Comparison of ENCODE assay signal across 10 mouse cellular contexts in genomic region chr7:46935847-46936246, GRCm38 (mm10). TPM values are rescaled to one million over a fixed set of nuclear protein-coding genes. Genes with fewer than 3 reads are reported as not detected.
A peak's percentile ranks its signal among the peaks of the same experiment; 100 is the strongest.
DNase-seq lines count a peak whose midpoint lies in the region; ATAC-seq and TF ChIP-seq lines count a peak whose summit lies in the region.
"Had no signal": no experiment of that assay in that cellular context is flagged by ENCODE, and none has a peak within 500 bp of the region (broad histone marks: within the 10 kb centered on the region; RNA-seq: fewer than 3 reads in every experiment).

No protein-coding gene starts in this region.

- peak; percentile 50 for TF ChIP-seq CTCF in heart, postnatal 0 days (IDR thresholded peaks at IDR 0.05; ENCODE audit: low read depth)

- H3K36me3 ChIP-seq in heart, postnatal 0 days (replicated peaks; ENCODE audit: control insufficient read depth, insufficient read depth, low read length) = peaks cover 67% of the 10 kb centered on the region
- no peaks in the 10 kb centered on the region for H3K36me3 ChIP-seq in intestine, embryonic 16.5 days (ENCODE audit: control insufficient read depth, insufficient read depth, low read length)

- peak; percentile 36; the same call in 1 of the 2 replicates for ATAC-seq in heart, postnatal 0 days (ENCODE audit: insufficient read depth, low read depth)
- ATAC-seq in intestine, embryonic 16.5 days = peak; percentile 80
- no peak for ATAC-seq in erythroid progenitor cell, adult 5-6 weeks (replicated peaks; ENCODE audit: low FRiP score, poor library complexity, severe bottlenecking)
- ATAC-seq in cerebellum, adult (ENCODE audit: insufficient number of reproducible peaks, low FRiP score, low TSS enrichment) = no peak

- DNase-seq in heart, postnatal 0 days (ENCODE audit: low spot score) = peak; percentile 25
- no peak for DNase-seq in heart, postnatal 25 days (ENCODE audit: low spot score)
- DNase-seq in 416B (ENCODE audit: low read depth) (peak; percentile 78), MN1 (ENCODE audit: low spot score) (peak; percentile 44)
- DNase-seq in naive thymus-derived CD4-positive, alpha-beta T cell, adult 2 months (ENCODE audit: low read depth) = peak; percentile 51

- H3K4me3 ChIP-seq in heart, postnatal 0 days (ENCODE audit: low read depth, low read length) = no peak overlapping the region
- no peak overlapping the region for H3K4me3 ChIP-seq in intestine, embryonic 16.5 days (ENCODE audit: low read length)
- H3K4me3 ChIP-seq: limb, embryonic 12.5 days had no signal

- WGBS in heart, postnatal 0 days = 42% methylated on average over 4 of the region's 4 CpGs
- 33% methylated on average over 4 of the region's 4 CpGs for WGBS in intestine, embryonic 16.5 days

- H3K4me1 ChIP-seq in heart, postnatal 0 days (ENCODE audit: control insufficient read depth, insufficient read depth) = no peaks in the 10 kb centered on the region
- no peaks in the 10 kb centered on the region for H3K4me1 ChIP-seq in intestine, embryonic 16.5 days (ENCODE audit: control insufficient read depth, insufficient read depth, low read length)
- H3K4me1 ChIP-seq: limb, embryonic 12.5 days had no signal

- no peak for TF ChIP-seq EP300 in heart, postnatal 0 days (IDR thresholded peaks at IDR 0.05; ENCODE audit: low read depth)

- no peak overlapping the region for H3K4me2 ChIP-seq in heart, postnatal 0 days (ENCODE audit: low read depth, low read length)
- no peak overlapping the region for H3K4me2 ChIP-seq in intestine, embryonic 16.5 days (ENCODE audit: low read depth, low read length)
- H3K4me2 ChIP-seq: limb, embryonic 12.5 days had no signal

- H3K9ac ChIP-seq in heart, postnatal 0 days (replicated peaks; ENCODE audit: low read depth, low read length) = no peak overlapping the region
- H3K9ac ChIP-seq in intestine, embryonic 16.5 days (ENCODE audit: low read depth, low read length) = no peak overlapping the region
- H3K9ac ChIP-seq: limb, embryonic 12.5 days had no signal

- H3K9me3 ChIP-seq in heart, postnatal 0 days (replicated peaks; ENCODE audit: control insufficient read depth, low read length) = no peaks in the 10 kb centered on the region
- no peaks in the 10 kb centered on the region for H3K9me3 ChIP-seq in intestine, embryonic 16.5 days (ENCODE audit: control insufficient read depth, low read length)
- H3K9me3 ChIP-seq: limb, embryonic 12.5 days had no signal

- intact Hi-C loops in heart, postnatal 25 days (cut with DNase I) = loop anchor here (5.0 kb wide), 1 partner anchor 216 kb away; no protein-coding TSS in a partner anchor

- H3K27me3 ChIP-seq in heart, postnatal 0 days (ENCODE audit: control insufficient read depth, insufficient read depth, low read length) = no peaks in the 10 kb centered on the region
- no peaks in the 10 kb centered on the region for H3K27me3 ChIP-seq in intestine, embryonic 16.5 days (replicated peaks; ENCODE audit: control insufficient read depth, insufficient read depth, low read length)
- H3K27me3 ChIP-seq: limb, embryonic 12.5 days had no signal

- H3K27ac ChIP-seq in heart, postnatal 0 days (ENCODE audit: low read depth) = no peak overlapping the region
- no peak overlapping the region for H3K27ac ChIP-seq in intestine, embryonic 16.5 days (ENCODE audit: low read length)
- H3K27ac ChIP-seq: limb, embryonic 12.5 days had no signal

RNA-seq across cellular contexts. Expression of gene Tsg101, which starts 16.1 kb away (rescaled TPM):
- 107 and 116 TPM in 2 replicates for total RNA-seq in heart, postnatal 0 days (2014; rRNA removed; ENCODE audit: low replicate concordance)
- polyA plus RNA-seq in heart, postnatal 0 days (2015; fragmentation: Nextera tagmentation; extraction: Ambion mirVana) = 160 and 164 TPM in 2 replicates
- 10 to 100 TPM; 62.1 to 64.8 TPM for total RNA-seq in heart, postnatal 25 days (2021)
- polyA plus RNA-seq in intestine, embryonic 16.5 days (2015; fragmentation: Nextera tagmentation; extraction: Ambion mirVana) = 115 and 128 TPM in 2 replicates
- 75.7 and 78.4 TPM in 2 replicates for total RNA-seq in erythroid progenitor cell, adult 5-6 weeks (2015; ENCODE audit: low replicate concordance)
- total RNA-seq in erythroid progenitor cell, adult 5-6 weeks (2017; ENCODE audit: low replicate concordance) = 23.5 and 33.8 TPM in 2 replicates

RNA-seq across cellular contexts. Expression of gene Uevld, which starts 22.5 kb away (rescaled TPM):
- 8.1 and 10.5 TPM in 2 replicates for total RNA-seq in heart, postnatal 0 days (2014; rRNA removed; ENCODE audit: low replicate concordance)
- polyA plus RNA-seq in heart, postnatal 0 days (2015; fragmentation: Nextera tagmentation; extraction: Ambion mirVana) = 4.4 TPM in 2 replicates
- total RNA-seq in heart, postnatal 25 days (2021) = 10 to 100 TPM in 1 of 2 experiments, 1 to 10 TPM in 1; 8.2 to 10.8 TPM
- polyA plus RNA-seq in intestine, embryonic 16.5 days (2015; fragmentation: Nextera tagmentation; extraction: Ambion mirVana) = 10.0 and 10.1 TPM in 2 replicates
- total RNA-seq in erythroid progenitor cell, adult 5-6 weeks (2015; ENCODE audit: low replicate concordance) = 19.8 and 39.0 TPM in 2 replicates
- 28.6 and 35.1 TPM in 2 replicates for total RNA-seq in erythroid progenitor cell, adult 5-6 weeks (2017; ENCODE audit: low replicate concordance)

RNA-seq across cellular contexts. Expression of gene Gm9999, which starts 47.5 kb away (rescaled TPM):
- total RNA-seq in heart, postnatal 0 days (2014; rRNA removed; ENCODE audit: low replicate concordance) = not detected in 2 replicates
- not detected in 2 replicates for polyA plus RNA-seq in heart, postnatal 0 days (2015; fragmentation: Nextera tagmentation; extraction: Ambion mirVana)
- not detected for total RNA-seq in heart, postnatal 25 days (2021)
- polyA plus RNA-seq in intestine, embryonic 16.5 days (2015; fragmentation: Nextera tagmentation; extraction: Ambion mirVana) = not detected in 2 replicates
- not detected in 2 replicates for total RNA-seq in erythroid progenitor cell, adult 5-6 weeks (2015; ENCODE audit: low replicate concordance)
- not detected in 2 replicates for total RNA-seq in erythroid progenitor cell, adult 5-6 weeks (2017; ENCODE audit: low replicate concordance)
- polyA plus RNA-seq: limb, embryonic 12.5 days; spleen, adult 2 months had no signal

Comparison
In these comparisons a context has a peak if more than half of its experiments do, and no peak if none do; other contexts are left out.
1. ATAC-seq: peak in heart, postnatal 0 days (single experiment) and intestine, embryonic 16.5 days (single experiment); none in erythroid progenitor cell, adult 5-6 weeks (single experiment) and cerebellum, adult (single experiment).